Mouse (Mus musculus) embryonic facial prominence, embryonic 13.5 days (tissue): ENCODE measurements at regions not wholly inside any gene's neighbourhood (a gene's known extent, or its start where the extent isn't known, plus 50 kb on each side); places are given as distances from the start of the nearest gene placed in this dataset.

Experiments used
- ATAC-seq: fragments of 200-750 bp; cut with Nextera tagmentation; 2 replicates; pipeline ENCODE4 v1.8.0; 2017; ENCODE audit warnings: low read depth; ENCODE audit not compliant: insufficient number of reproducible peaks, insufficient read depth, low FRiP score, low TSS enrichment
- H3K27ac ChIP-seq: fragments of 300-500 bp; sonication (generic); 2 replicates; pipeline ENCODE4 v1.5.1; 2015; ENCODE audit warnings: moderate library complexity, mild to moderate bottlenecking, inconsistent platforms
- H3K27me3 ChIP-seq: fragments of 300-500 bp; sonication (generic); 2 replicates; pipeline ENCODE4 v1.6.1; 2015; ENCODE audit warnings: mild to moderate bottlenecking, inconsistent platforms
- H3K36me3 ChIP-seq: fragments of 300-500 bp; sonication (generic); 2 replicates; pipeline ENCODE4 v1.6.1; 2015; ENCODE audit warnings: mild to moderate bottlenecking, inconsistent platforms
- H3K4me1 ChIP-seq: fragments of 300-500 bp; sonication (generic); 2 replicates; pipeline ENCODE4 v1.6.1; 2015; ENCODE audit warnings: inconsistent platforms
- H3K4me2 ChIP-seq: fragments of 300-500 bp; sonication (generic); 2 replicates; pipeline ENCODE4 v1.6.1; 2015; ENCODE audit warnings: moderate library complexity, mild to moderate bottlenecking, inconsistent platforms
- H3K4me3 ChIP-seq: fragments of 300-500 bp; sonication (generic); 2 replicates; pipeline ENCODE4 v1.5.1; 2015; ENCODE audit warnings: mild to moderate bottlenecking, inconsistent platforms
- H3K9ac ChIP-seq: fragments of 300-500 bp; sonication (generic); 2 replicates; pipeline ENCODE4 v1.6.1; 2015; ENCODE audit warnings: mild to moderate bottlenecking, inconsistent platforms
- H3K9me3 ChIP-seq: fragments of 300-500 bp; sonication (generic); 2 replicates; pipeline ENCODE4 v1.6.1; 2016; ENCODE audit warnings: inconsistent platforms
- WGBS: fragments of 180-500 bp; shearing (Covaris S2); methylation state at CpG from one replicate; pipeline ENCODE4 v1.1.7; 2015; ENCODE audit warnings: mixed read lengths; 5-methylcytosine and 5-hydroxymethylcytosine counted together

GRCm38 (mm10) chr10:111801794-111802359 lies 170.6 kb upstream of the Krr1 start:
- Histone ChIP-seq H3K9me3 (no peaks in the 10 kb centered on the region), H3K4me1 (peaks cover 49% of the 10 kb centered on the region), H3K9ac (no peak overlapping the region), H3K27me3 (no peaks in the 10 kb centered on the region), H3K36me3 (no peaks in the 10 kb centered on the region), H3K4me2 (peak overlapping the region; percentile 28; the same call in 1 of the 2 replicates), H3K4me3 (no peak overlapping the region), H3K27ac (peak overlapping the region; percentile 64)
- WGBS, result 18% methylated on average over 12 of the region's 12 CpGs
- no peak for ATAC-seq

- H3K27me3 ChIP-seq, result no peaks in the 10 kb centered on the region
- H3K36me3 ChIP-seq, result no peaks in the 10 kb centered on the region
- H3K27ac ChIP-seq, result no peak overlapping the region
- ATAC-seq, result no peak
- WGBS, result 77% methylated on average over 3 of the region's 3 CpGs
- H3K9me3 ChIP-seq, result no peaks in the 10 kb centered on the region
- H3K4me2 ChIP-seq, result no peak overlapping the region
- H3K9ac ChIP-seq, result no peak overlapping the region
- peaks cover 23% of the 10 kb centered on the region for H3K4me1 ChIP-seq
- H3K4me3 ChIP-seq, result no peak overlapping the region
Measured at GRCm38 (mm10) chr10:111806333-111806732, 166.1 kb upstream of the Krr1 start.

GRCm38 (mm10) chr10:111806916-111807315 lies 165.5 kb upstream of the Krr1 start:
- 20% methylated on average over 5 of the region's 5 CpGs for WGBS
- ATAC-seq, result no peak
- H3K4me3 ChIP-seq, result no peak overlapping the region
- no peaks in the 10 kb centered on the region for H3K36me3 ChIP-seq
- no peak overlapping the region for H3K4me2 ChIP-seq
- no peak overlapping the region for H3K9ac ChIP-seq
- no peaks in the 10 kb centered on the region for H3K27me3 ChIP-seq
- H3K27ac ChIP-seq, result no peak overlapping the region
- H3K4me1 ChIP-seq, result peaks cover 17% of the 10 kb centered on the region
- H3K9me3 ChIP-seq, result no peaks in the 10 kb centered on the region

DNA sequence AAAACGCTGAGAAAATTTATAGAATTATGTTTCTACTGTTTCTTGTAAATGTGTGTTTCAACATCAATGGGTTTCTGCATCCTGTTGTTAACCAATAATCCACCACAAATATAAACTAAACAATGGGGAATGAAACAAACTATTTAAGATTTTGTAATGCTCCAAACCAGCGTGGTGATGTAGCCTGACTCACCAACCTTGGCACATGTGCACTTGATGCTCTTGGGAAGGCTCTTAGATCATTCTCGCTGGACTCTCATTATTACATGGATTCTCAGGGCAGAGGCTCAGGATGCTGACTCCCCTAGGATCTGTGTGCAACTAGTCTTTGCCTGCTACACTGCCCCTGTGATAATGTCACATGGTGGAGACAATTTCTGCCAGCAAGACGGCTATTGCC lies 158.7 kb upstream of the Krr1 start:
- Histone ChIP-seq H3K9ac (no peak overlapping the region), H3K36me3 (no peaks in the 10 kb centered on the region), H3K9me3 (no peaks in the 10 kb centered on the region), H3K4me3 (no peak overlapping the region), H3K4me1 (peaks cover 24% of the 10 kb centered on the region), H3K27me3 (no peaks in the 10 kb centered on the region), H3K27ac (no peak overlapping the region), H3K4me2 (no peak overlapping the region)
- 80% methylated on average over 4 of the region's 4 CpGs for WGBS
- ATAC-seq, result no peak

DNA sequence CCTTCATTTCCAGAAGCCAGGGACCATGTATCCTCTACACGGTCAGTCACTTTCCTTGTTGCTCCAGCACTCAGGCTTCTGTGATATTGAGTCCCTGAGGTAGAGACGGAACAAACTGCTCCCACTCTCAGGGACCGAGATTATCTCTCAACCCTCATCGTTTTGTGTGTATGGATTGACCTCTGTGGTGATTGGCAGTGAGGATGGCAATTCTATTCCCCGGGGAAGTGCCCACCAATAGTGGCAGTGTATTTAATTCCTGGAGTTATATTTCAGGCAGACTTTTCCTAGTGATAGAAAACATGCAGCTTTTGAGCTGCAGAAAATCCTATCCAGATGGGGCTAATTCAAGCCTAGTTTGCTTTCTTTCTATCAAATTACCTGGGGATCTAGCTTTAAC lies 157.8 kb upstream of the Krr1 start:
- no peak overlapping the region for H3K9ac ChIP-seq
- no peaks in the 10 kb centered on the region for H3K9me3 ChIP-seq
- H3K4me1 ChIP-seq, result peaks cover 32% of the 10 kb centered on the region
- H3K27ac ChIP-seq, result peak overlapping the region; percentile 11; the same call in 1 of the 2 replicates
- H3K4me3 ChIP-seq, result no peak overlapping the region
- 0 out of 2 replicates have a peak, but pooled peaks have one; percentile 56 for ATAC-seq
- no peaks in the 10 kb centered on the region for H3K27me3 ChIP-seq
- WGBS, result 20% methylated on average over 5 of the region's 5 CpGs
- no peaks in the 10 kb centered on the region for H3K36me3 ChIP-seq
- H3K4me2 ChIP-seq, result peak overlapping the region; percentile 33

DNA sequence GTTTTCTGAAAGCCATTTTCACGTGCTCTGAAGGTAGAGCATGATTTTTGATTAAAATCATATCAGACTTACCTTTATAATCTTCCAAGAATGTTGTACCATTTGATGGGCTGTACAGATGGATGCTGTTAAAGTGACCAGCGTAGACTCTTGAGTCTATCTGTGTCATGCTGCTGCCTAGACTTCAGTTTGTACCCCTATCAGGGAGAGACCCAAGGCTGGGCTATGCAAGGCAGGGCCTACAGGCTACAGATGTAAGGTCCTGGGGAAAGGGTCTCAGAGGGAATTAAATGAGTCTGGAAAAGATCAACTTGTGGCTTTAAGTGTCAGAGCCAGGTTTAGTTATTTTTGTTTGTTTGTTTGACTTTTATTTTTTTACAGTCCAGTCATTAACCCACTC lies 157.3 kb upstream of the Krr1 start:
- Histone ChIP-seq H3K9ac (no peak overlapping the region), H3K4me1 (peaks cover 32% of the 10 kb centered on the region), H3K27me3 (no peaks in the 10 kb centered on the region), H3K36me3 (no peaks in the 10 kb centered on the region), H3K9me3 (no peaks in the 10 kb centered on the region), H3K4me2 (no peak overlapping the region), H3K27ac (peak overlapping the region; percentile 22; the same call in 1 of the 2 replicates), H3K4me3 (no peak overlapping the region)
- ATAC-seq, result no peak
- 24% methylated on average over 2 of the region's 2 CpGs for whole genome bisulfite sequencing

GRCm38 (mm10) chr10:111815821-111816599 lies 156.5 kb upstream of the Krr1 start:
- Histone ChIP-seq H3K4me2 (no peak overlapping the region), H3K36me3 (no peaks in the 10 kb centered on the region), H3K27ac (no peak overlapping the region), H3K4me1 (peaks cover 32% of the 10 kb centered on the region), H3K9ac (no peak overlapping the region), H3K9me3 (no peaks in the 10 kb centered on the region), H3K4me3 (no peak overlapping the region), H3K27me3 (no peaks in the 10 kb centered on the region)
- ATAC-seq, result no peak
- WGBS, result 57% methylated on average over 7 of the region's 7 CpGs

- Histone ChIP-seq H3K4me2 (no peak overlapping the region), H3K4me1 (peaks cover 28% of the 10 kb centered on the region), H3K4me3 (no peak overlapping the region), H3K27ac (no peak overlapping the region), H3K27me3 (no peaks in the 10 kb centered on the region), H3K9me3 (no peaks in the 10 kb centered on the region), H3K36me3 (no peaks in the 10 kb centered on the region), H3K9ac (no peak overlapping the region)
- ATAC-seq, result no peak
- 92% methylated on average over 8 of the region's 8 CpGs for WGBS
Measured at GRCm38 (mm10) chr10:111819755-111820451, 152.6 kb upstream of the Krr1 start.

GRCm38 (mm10) chr10:111824820-111825219 lies 147.6 kb upstream of the Krr1 start:
- Histone ChIP-seq H3K27me3 (no peaks in the 10 kb centered on the region), H3K4me3 (no peak overlapping the region), H3K4me2 (no peak overlapping the region), H3K9me3 (no peaks in the 10 kb centered on the region), H3K9ac (no peak overlapping the region), H3K27ac (no peak overlapping the region), H3K4me1 (peaks cover 26% of the 10 kb centered on the region), H3K36me3 (no peaks in the 10 kb centered on the region)
- WGBS, result 86% methylated on average over 4 of the region's 4 CpGs
- ATAC-seq, result no peak

DNA sequence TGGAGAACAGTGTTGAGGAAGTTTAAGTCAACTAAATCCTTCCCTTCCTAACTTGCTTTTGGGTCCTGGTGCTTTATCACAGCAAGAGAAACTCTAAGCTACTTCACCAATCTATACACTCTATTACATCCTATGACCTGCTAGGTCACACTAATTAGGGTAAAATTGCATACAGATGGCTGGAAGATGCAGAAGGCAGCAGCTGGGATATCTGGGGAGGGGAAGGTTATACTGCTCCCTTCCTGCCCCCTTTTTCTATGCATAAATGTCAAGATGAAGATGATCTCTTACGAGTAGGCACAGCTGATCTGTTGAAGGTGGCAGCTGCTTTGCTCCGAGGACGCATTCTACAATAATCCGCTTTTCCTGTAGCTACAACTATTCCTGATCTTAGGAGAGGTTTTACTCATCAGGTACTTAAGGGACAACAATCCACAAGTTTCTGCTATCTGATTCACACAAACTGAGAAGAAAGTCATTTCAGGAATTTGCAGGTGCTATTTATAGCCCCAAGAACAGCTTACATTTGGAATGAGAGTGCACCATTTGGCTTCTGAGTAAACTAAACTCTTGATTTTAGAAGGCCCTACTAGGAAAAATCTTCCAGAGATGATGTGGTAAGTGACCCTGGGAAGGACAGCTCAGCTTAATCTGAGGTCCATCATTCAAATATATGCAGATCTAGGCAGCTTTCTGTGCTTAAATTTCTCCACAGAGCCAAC lies 146.3 kb upstream of the Krr1 start:
- Histone ChIP-seq H3K4me2 (no peak overlapping the region), H3K4me3 (no peak overlapping the region), H3K27ac (no peak overlapping the region), H3K4me1 (peaks cover 26% of the 10 kb centered on the region), H3K9me3 (no peaks in the 10 kb centered on the region), H3K36me3 (no peaks in the 10 kb centered on the region), H3K27me3 (no peaks in the 10 kb centered on the region), H3K9ac (no peak overlapping the region)
- ATAC-seq, result no peak
- WGBS, result 41% methylated on average over 4 of the region's 4 CpGs

DNA sequence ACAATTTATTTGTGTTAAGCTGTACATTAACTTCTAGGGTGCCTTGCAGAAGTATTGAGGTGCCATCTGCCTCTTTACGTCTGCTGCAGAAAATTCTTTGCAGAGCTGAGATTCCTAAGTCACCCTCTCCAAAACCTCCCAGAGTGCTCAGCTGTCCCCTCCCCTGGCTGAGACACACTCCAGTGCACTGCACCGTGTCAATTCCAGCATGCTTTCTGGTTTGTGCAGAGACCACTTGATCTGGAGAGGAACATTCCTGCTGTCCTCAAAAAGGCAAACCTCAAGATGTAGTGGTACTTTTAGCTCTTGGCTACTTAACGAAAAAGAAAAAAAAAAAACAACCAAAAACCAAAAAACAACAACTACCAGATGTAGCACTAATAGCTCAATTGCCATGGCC lies 145.2 kb upstream of the Krr1 start:
- no peak for ATAC-seq
- Histone ChIP-seq H3K27ac (no peak overlapping the region), H3K4me1 (peaks cover 25% of the 10 kb centered on the region), H3K27me3 (no peaks in the 10 kb centered on the region), H3K4me2 (no peak overlapping the region), H3K4me3 (no peak overlapping the region), H3K9me3 (no peaks in the 10 kb centered on the region), H3K9ac (no peak overlapping the region), H3K36me3 (no peaks in the 10 kb centered on the region)
- whole genome bisulfite sequencing, result 36% methylated on average over 3 of the region's 3 CpGs
